Mouse (Mus musculus) inflammation-experienced regulatory T-cells (primary cell): Measurements from ENCODE around the gene Tmem82. TPM values are rescaled to one million over a fixed set of nuclear protein-coding genes. Genes with fewer than 3 reads are reported as not detected.

Source experiments
- polyA plus RNA-seq, 2 experiments: library from polyadenylated mRNA; unstranded; fragments of 100-300 nt; shearing (Covaris generic); gene quantifications; one replicate each; pipeline ENCODE4 v1.2.1; 2017

The Tmem82 gene
- polyA plus RNA-seq, result under 1 TPM; 0.13 to 0.26 TPM

GRCm38 (mm10) chr4:141618565-141619243 is at the start of gene Tmem82:
Gene Tmem82, minus strand, starts transcription at chr4:141618633.

GRCm38 (mm10) chr4:141664799-141665198 is 46.4 kb upstream of the Tmem82 start, which contains the start of gene Plekhm2:
Gene Plekhm2, minus strand, starts transcription at chr4:141664899.

GRCm38 (mm10) chr4:141623666-141624065 is 5.2 kb upstream of the Tmem82 start, which contains the start of gene Slc25a34:
Gene Slc25a34, minus strand, starts transcription at chr4:141623821.

GRCm38 (mm10) chr4:141605861-141606260 is 12.6 kb downstream of the Tmem82 start, which contains the start of gene Fblim1:
Gene Fblim1, minus strand, starts transcription at chr4:141606096.

Other genes with a start within 250 kb of the Tmem82 start
- not detected for gene Clcnka, start 219.9 kb downstream of the Tmem82 start, polyA plus RNA-seq
- gene Clcnkb, start 202.6 kb downstream of the Tmem82 start, polyA plus RNA-seq, result 1 to 10 TPM; 1.1 to 4.0 TPM
- not detected for gene Hspb7, start 197.9 kb downstream of the Tmem82 start, polyA plus RNA-seq
- not detected for gene Srarp, start 182.5 kb downstream of the Tmem82 start, polyA plus RNA-seq
- gene Zbtb17, start 174.0 kb downstream of the Tmem82 start, polyA plus RNA-seq, result 10 to 100 TPM; 32.3 to 40.1 TPM
- 10 to 100 TPM; 37.0 to 42.9 TPM for gene Spen, start 80.0 kb downstream of the Tmem82 start, polyA plus RNA-seq
- gene Fblim1, start 12.5 kb downstream of the Tmem82 start, polyA plus RNA-seq, result 1 to 10 TPM in 1 of 2 experiments, under 1 TPM in 1; 0.18 to 1.5 TPM
- gene Slc25a34, start 5.2 kb upstream of the Tmem82 start, polyA plus RNA-seq, result under 1 TPM; 0.31 to 0.42 TPM
- gene Plekhm2, start 46.3 kb upstream of the Tmem82 start, polyA plus RNA-seq, result 10 to 100 TPM; 12.2 to 14.7 TPM
- gene Rsc1a1, start 67.0 kb upstream of the Tmem82 start, polyA plus RNA-seq, result 1 to 10 TPM in 1 of 2 experiments, not detected in 1; 1.1 TPM
- gene Ddi2, start 104.8 kb upstream of the Tmem82 start, polyA plus RNA-seq, result 10 to 100 TPM; 23.7 to 29.3 TPM
- under 1 TPM in 1 of 2 experiments, not detected in 1; 0.66 TPM for gene Agmat, start 128.0 kb upstream of the Tmem82 start, polyA plus RNA-seq
- 1 to 10 TPM; 1.9 to 3.3 TPM for gene Dnajc16, start 172.3 kb upstream of the Tmem82 start, polyA plus RNA-seq
- gene Casp9, start 175.0 kb upstream of the Tmem82 start, polyA plus RNA-seq, result 10 to 100 TPM; 11.5 to 18.3 TPM
- under 1 TPM in 1 of 2 experiments, not detected in 1; 0.53 TPM for gene Cela2a, start 207.5 kb upstream of the Tmem82 start, polyA plus RNA-seq
- under 1 TPM in 1 of 2 experiments, not detected in 1; 0.49 TPM for gene Ctrc, start 227.7 kb upstream of the Tmem82 start, polyA plus RNA-seq